Mouse (Mus musculus) kidney, adult 2 months (tissue): ENCODE data around the gene Nelfe. TPM values are rescaled to one million over a fixed set of nuclear protein-coding genes. Genes with fewer than 3 reads are reported as not detected.
A peak's percentile ranks its signal among the peaks of the same experiment; 100 is the strongest.

Experiments
- DNase-seq: peaks from one replicate; pipeline ENCODE4 v3.0.0; 2021
- H3K27ac ChIP-seq: fragments of 200-500 bp; 2 replicates; pipeline ENCODE4 v1.5.1; 2012; ENCODE audit warnings: low read depth, low read length, control low read depth, inconsistent platforms; ENCODE audit not compliant: insufficient read depth
- H3K27me3 ChIP-seq: fragments of 200-500 bp; replicated peaks from 2 replicates; pipeline ENCODE4 v1.6.1; 2012; ENCODE audit warnings: mild to moderate bottlenecking, moderate library complexity, low read length, inconsistent platforms; ENCODE audit not compliant: control insufficient read depth, insufficient read depth
- H3K36me3 ChIP-seq: fragments of 200-500 bp; 2 replicates; pipeline ENCODE4 v1.6.1; 2012; ENCODE audit warnings: mild to moderate bottlenecking, moderate library complexity, low read length, inconsistent platforms; ENCODE audit not compliant: control insufficient read depth, insufficient read depth
- H3K4me1 ChIP-seq: fragments of 200-500 bp; 2 replicates; pipeline ENCODE4 v1.6.1; 2011; ENCODE audit warnings: low read length; ENCODE audit not compliant: control insufficient read depth, insufficient read depth
- H3K4me3 ChIP-seq: fragments of 200-500 bp; 2 replicates; pipeline ENCODE4 v1.5.1; 2011; ENCODE audit warnings: mild to moderate bottlenecking, low read depth, low read length, control low read depth; ENCODE audit not compliant: insufficient read depth
- CTCF ChIP-seq: fragments of 200-500 bp; conservative IDR thresholded peaks from 2 replicates; pipeline ENCODE4 v1.5.1; 2011; ENCODE audit warnings: low read depth, mild to moderate bottlenecking, control low read depth, low read length, moderate library complexity, mixed read lengths; ENCODE audit not compliant: insufficient read depth, insufficient read length
- POLR2A ChIP-seq: fragments of 200-500 bp; IDR thresholded peaks from one replicate; pipeline ENCODE4 v1.6.1; 2011; ENCODE audit warnings: low read depth, low read length, control low read depth
- WGBS: fragments of 180-500 bp; shearing (Covaris S2); methylation state at CpG from one replicate; pipeline ENCODE4 v1.1.7; 2018; 5-methylcytosine and 5-hydroxymethylcytosine counted together
- polyA plus RNA-seq: library from polyadenylated mRNA; depleted of rRNA; stranded (reverse); fragments of >200 nt; gene quantifications from 2 replicates; pipeline ENCODE4 v1.2.3, GENCODE M21; 2012

The Nelfe gene
- polyA plus RNA-seq, 1 experiment, result 26.2 TPM

GRCm38 (mm10) chr17:34893072-34893824 is 43.1 kb downstream of the Nelfe start:
- WGBS, result 77% methylated on average over 12 of the region's 12 CpGs
- H3K27me3 ChIP-seq, result no peaks in the 10 kb centered on the region
- H3K27ac ChIP-seq, result peak overlapping the region; percentile 44; the same call in 1 of the 2 replicates
- H3K36me3 ChIP-seq, result no peaks in the 10 kb centered on the region
- no peak overlapping the region for H3K4me3 ChIP-seq
- no peaks in the 10 kb centered on the region; the same call in 1 of the 2 replicates for H3K4me1 ChIP-seq
- TF ChIP-seq CTCF, result no peak
- TF ChIP-seq POLR2A, result no peak
- no peak for DNase-seq

DNA sequence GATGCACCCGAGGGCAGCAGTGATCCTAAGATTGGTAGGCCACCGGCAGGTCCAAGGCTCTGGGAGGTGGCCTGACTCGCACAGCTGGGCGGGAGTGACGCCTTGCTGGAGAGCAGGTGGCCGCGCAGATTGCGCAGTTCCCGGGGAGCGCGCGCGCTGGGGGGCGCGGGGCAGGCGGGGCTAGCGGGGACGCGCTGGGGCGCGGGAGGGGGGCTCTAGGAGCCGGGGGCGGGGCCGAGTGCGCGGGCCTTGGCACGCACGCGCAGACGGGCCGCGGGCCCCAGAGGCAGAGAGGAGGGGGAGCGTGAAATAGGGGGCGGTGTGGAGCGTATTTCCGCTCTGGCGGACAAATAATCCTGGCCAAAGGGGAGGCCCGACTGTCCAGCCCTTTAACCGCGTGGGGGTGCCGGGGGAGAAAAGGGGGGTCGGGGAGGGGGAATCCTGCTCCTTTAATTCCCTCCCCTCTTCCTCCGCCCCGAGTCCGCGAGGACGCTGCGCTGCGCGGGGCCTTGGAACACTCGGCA is 43.9 kb downstream of the Nelfe start:
- Histone ChIP-seq H3K36me3 (no peaks in the 10 kb centered on the region), H3K27ac (peak overlapping the region; percentile 44), H3K4me3 (peak overlapping the region; percentile 74), H3K27me3 (no peaks in the 10 kb centered on the region), H3K4me1 (no peaks in the 10 kb centered on the region; the same call in 1 of the 2 replicates)
- WGBS, result under 1% methylated on average over 44 of the region's 51 CpGs
- TF ChIP-seq POLR2A, result peak; percentile 60
- TF ChIP-seq CTCF, result 0 out of 2 replicates have a peak, but pooled peaks have one; percentile 15
- DNase-seq, result peak; percentile 96

GRCm38 (mm10) chr17:34894801-34895530 is 44.8 kb downstream of the Nelfe start:
- Histone ChIP-seq H3K4me1 (no peaks in the 10 kb centered on the region; the same call in 1 of the 2 replicates), H3K27ac (no peak overlapping the region; the same call in 1 of the 2 replicates), H3K36me3 (no peaks in the 10 kb centered on the region), H3K27me3 (no peaks in the 10 kb centered on the region), H3K4me3 (peak overlapping the region; percentile 74)
- DNase-seq, result peak; percentile 58
- WGBS, result 7% methylated on average over 51 of the region's 51 CpGs
- TF ChIP-seq CTCF, result no peak

GRCm38 (mm10) chr17:34895724-34896123 is 45.5 kb downstream of the Nelfe start:
- no peak for DNase-seq
- TF ChIP-seq CTCF (no peak), POLR2A (no peak)
- Histone ChIP-seq H3K27me3 (no peaks in the 10 kb centered on the region), H3K4me1 (no peaks in the 10 kb centered on the region; the same call in 1 of the 2 replicates), H3K4me3 (no peak overlapping the region), H3K36me3 (no peaks in the 10 kb centered on the region), H3K27ac (no peak overlapping the region)
- WGBS, result 94% methylated on average over 15 of the region's 15 CpGs

- H3K4me3 ChIP-seq, result no peak overlapping the region
- 83% methylated on average over 17 of the region's 17 CpGs for WGBS
- peak; percentile 19 for DNase-seq
- no peak for TF ChIP-seq CTCF
- no peak for TF ChIP-seq POLR2A
- H3K4me1 ChIP-seq, result no peaks in the 10 kb centered on the region; the same call in 1 of the 2 replicates
- H3K36me3 ChIP-seq, result no peaks in the 10 kb centered on the region
- H3K27ac ChIP-seq, result no peak overlapping the region
- H3K27me3 ChIP-seq, result no peaks in the 10 kb centered on the region
Observed at GRCm38 (mm10) chr17:34896366-34896765, 46.2 kb downstream of the Nelfe start.

DNA sequence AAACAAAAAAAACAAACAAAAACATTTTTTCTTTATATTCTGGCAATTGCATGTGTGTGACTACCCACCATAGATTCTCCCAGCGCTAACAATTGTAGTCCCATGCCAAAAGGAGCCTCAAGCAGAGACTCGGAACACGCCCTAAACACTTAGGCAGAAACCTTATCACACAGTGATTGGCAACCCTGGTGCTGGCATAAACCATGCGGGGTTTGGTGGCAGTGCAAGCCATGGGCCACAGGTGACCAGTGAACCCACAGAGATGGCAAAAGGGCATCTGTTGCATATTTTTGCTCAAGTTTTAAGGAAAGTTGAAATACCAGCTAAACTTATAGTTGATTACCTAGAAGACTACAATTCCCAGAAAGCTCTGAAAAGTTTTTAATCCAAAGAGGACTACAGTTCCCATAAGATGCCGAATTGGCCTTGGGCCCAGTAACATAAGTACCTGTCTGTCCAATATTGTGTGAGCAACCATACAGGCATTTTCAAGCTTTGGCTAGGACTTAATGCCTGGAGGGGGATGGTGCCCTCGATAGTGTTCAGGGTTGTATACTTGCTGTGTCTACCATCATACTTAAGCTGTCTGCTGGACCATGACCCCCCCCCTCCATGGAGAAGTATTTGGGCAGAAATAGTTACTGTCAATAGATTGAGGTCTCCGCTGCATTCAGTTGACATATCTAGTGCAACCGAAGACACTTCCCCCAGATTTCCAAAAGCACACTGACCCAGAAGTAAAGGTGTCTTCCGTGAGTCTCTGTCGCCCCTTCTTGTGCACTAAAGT is 47.4 kb downstream of the Nelfe start:
- H3K27me3 ChIP-seq, result no peaks in the 10 kb centered on the region
- 17% methylated on average over 10 of the region's 10 CpGs for WGBS
- H3K4me3 ChIP-seq, result peak overlapping the region; percentile 89
- TF ChIP-seq CTCF (no peak), POLR2A (no peak)
- DNase-seq, result peak; percentile 47
- H3K36me3 ChIP-seq, result no peaks in the 10 kb centered on the region; the same call in 1 of the 2 replicates
- H3K27ac ChIP-seq, result peak overlapping the region; percentile 87
- no peaks in the 10 kb centered on the region; the same call in 1 of the 2 replicates for H3K4me1 ChIP-seq

- under 1% methylated on average over 27 of the region's 44 CpGs for WGBS
- peak within 1 kb of the TSS; percentile 89 for H3K4me3 ChIP-seq
- no peaks in the 10 kb centered on the region; the same call in 1 of the 2 replicates for H3K36me3 ChIP-seq
- no peaks in the 10 kb centered on the region for H3K27me3 ChIP-seq
- DNase-seq, result peak; percentile 87
- peak within 1 kb of the TSS; percentile 87 for H3K27ac ChIP-seq
- H3K4me1 ChIP-seq, result no peaks in the 10 kb centered on the region; the same call in 1 of the 2 replicates
- no peak for TF ChIP-seq POLR2A
Observed at GRCm38 (mm10) chr17:34898160-34898586, 48.0 kb downstream of the Nelfe start, which contains the start of the genes C2 and Ehmt2. Gene C2, minus strand, starts transcription at chr17:34898265. Gene Ehmt2, plus strand, starts transcription at chr17:34898469.
